Mouse (Mus musculus): Measurements from ENCODE around the gene Psen2. TPM values are rescaled to one million over a fixed set of nuclear protein-coding genes. Genes with fewer than 3 reads are reported as not detected.

Gene Psen2
- polyA plus RNA-seq, 1 experiment from 2014 or later, result 15.1 TPM

DNA sequence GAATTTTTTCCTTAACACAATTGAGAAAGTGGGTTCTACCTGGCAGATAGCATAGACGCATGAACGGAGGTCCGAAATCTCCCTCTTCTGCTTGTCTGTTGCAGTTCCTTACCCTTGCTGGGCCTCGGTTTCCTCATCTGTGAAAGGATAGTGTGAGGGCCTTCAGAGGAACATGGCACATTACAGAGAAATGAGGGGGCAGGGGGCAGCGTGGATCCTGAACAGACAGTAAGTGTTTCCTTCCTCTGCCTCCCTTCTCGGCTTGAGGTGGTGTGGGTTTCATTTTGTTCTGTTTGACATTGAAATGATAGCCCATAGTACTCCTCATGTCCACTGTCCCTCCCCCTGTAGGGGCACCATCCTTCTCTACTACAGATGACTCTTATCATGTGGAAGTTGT is 5.8 kb downstream of the Psen2 start:
- no peak for ATAC-seq (ENCODE audit: insufficient number of reproducible peaks, low FRiP score)
- WGBS, result 90% methylated on average over 6 of the region's 6 CpGs
- Histone ChIP-seq H3K4me1 (replicated peaks) (peaks cover 28% of the 10 kb centered on the region), H3K27me3 (replicated peaks) (peaks cover 5% of the 10 kb centered on the region), H3K9ac (no peak overlapping the region), H3K9me3 (replicated peaks) (no peaks in the 10 kb centered on the region), H3K36me3 (no peaks in the 10 kb centered on the region), H3K27ac (ENCODE audit: poor library complexity, severe bottlenecking) (no peak overlapping the region), H3K4me3 (no peak overlapping the region), H3K4me2 (no peak overlapping the region)

DNA sequence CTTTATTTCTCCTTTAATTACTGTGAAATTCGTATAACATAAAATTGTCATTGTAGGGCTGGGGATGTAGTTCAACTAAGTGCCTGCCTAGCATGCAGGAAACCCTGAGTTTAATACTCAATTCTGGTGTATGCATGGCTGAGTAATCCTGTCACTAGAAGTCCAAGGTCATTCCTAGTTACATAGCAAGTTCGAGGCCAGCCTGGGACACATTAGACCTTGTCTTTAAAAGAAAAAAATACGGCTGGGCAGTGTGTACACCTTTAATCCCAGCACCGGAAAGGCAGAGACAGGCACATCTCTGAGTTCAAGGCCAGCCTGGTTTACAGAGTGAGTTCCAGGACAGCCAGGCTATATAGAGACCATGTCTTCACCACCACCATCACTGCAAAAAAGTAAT is 6.4 kb downstream of the Psen2 start:
- Histone ChIP-seq H3K9me3 (replicated peaks) (no peaks in the 10 kb centered on the region), H3K4me2 (peak overlapping the region; percentile 89), H3K27me3 (replicated peaks) (peaks cover 4% of the 10 kb centered on the region; the same call in 1 of the 2 replicates), H3K4me1 (replicated peaks) (peaks cover 24% of the 10 kb centered on the region), H3K27ac (ENCODE audit: poor library complexity, severe bottlenecking) (no peak overlapping the region), H3K4me3 (peak overlapping the region; percentile 80), H3K9ac (no peak overlapping the region), H3K36me3 (no peaks in the 10 kb centered on the region)
- WGBS, result 57% methylated on average over 4 of the region's 4 CpGs
- no peak for ATAC-seq (ENCODE audit: insufficient number of reproducible peaks, low FRiP score)

DNA sequence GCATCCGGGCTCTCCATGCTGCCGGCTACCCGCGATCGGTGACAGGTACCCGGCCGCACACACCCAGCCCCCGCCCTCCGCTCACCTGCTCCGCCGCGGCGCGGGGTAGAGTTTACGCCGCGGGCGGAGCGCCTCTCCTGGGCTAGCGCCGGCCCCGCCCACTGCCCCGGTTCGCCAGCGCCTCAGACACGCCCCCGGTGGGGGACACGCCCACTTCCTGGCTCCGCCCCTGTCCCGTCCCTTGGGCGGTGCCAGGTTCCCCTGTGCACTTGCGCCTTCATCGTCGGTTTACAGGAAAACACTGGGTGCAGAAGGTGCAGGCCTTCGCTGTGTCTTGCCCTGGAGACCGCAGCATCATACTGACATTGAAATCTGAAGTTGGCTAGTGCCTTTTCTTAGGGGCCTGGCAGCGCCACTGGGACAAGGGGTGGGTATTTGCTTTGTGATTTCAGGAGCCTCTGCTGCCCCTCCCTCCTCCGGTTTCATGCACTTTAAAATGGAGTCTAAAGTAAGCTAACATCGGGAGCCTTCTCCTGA is 7.0 kb downstream of the Psen2 start:
- H3K36me3 ChIP-seq, result no peaks in the 10 kb centered on the region
- H3K27me3 ChIP-seq (replicated peaks), result peaks cover 1% of the 10 kb centered on the region; the same call in 1 of the 2 replicates
- H3K4me3 ChIP-seq, result peak overlapping the region; percentile 80
- peak overlapping the region; percentile 86 for H3K9ac ChIP-seq
- H3K4me1 ChIP-seq (replicated peaks), result peaks cover 28% of the 10 kb centered on the region
- no peaks in the 10 kb centered on the region for H3K9me3 ChIP-seq (replicated peaks)
- WGBS, result 0% methylated on average over 39 of the region's 39 CpGs
- H3K27ac ChIP-seq (ENCODE audit: poor library complexity, severe bottlenecking), result peak overlapping the region; percentile 68
- peak overlapping the region; percentile 89 for H3K4me2 ChIP-seq
- ATAC-seq (ENCODE audit: insufficient number of reproducible peaks, low FRiP score), result peak; percentile 98

DNA sequence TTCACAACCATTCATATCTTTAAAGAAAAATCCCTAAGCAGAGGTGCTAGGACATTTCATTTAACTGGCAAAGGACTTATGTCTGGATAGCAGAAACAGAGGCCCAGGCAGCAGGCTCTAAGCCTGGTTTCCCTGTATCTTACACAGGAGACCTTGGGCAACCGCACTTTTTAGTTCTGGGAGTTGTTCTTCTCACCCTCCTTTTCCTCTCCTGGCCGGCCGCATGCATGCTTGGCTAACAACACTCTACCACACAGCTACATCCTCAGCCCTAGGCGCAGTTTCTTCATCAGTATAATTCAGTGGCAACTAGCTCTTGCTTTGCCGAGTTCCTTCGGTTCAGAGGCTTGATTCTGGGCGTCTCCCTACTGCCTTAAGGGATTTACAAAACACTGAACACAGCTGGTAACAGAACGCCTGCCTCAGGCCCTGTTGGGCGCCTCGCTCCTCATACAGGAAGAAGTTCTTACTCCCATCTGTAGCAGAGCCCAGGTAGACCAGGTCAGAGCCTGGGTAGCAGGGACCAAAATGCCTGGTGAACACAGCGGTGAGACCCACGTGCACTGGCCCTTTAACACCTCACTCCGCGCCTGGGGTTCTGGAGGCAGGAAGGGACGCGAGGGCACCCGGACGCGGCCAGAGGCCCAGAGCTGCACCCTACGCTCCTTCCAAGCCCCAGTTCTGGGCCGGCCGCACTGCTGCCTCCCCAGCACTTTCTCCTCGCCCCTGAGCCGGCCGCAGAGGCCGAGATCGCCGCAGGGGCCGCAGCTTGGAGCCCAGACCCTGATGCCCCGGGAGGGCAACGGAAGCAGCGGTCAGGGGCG is 7.7 kb downstream of the Psen2 start:
- Histone ChIP-seq H3K4me2 (peak overlapping the region; percentile 89), H3K4me3 (peak overlapping the region; percentile 80), H3K9ac (peak overlapping the region; percentile 86), H3K4me1 (replicated peaks) (peaks cover 35% of the 10 kb centered on the region), H3K9me3 (replicated peaks) (no peaks in the 10 kb centered on the region), H3K36me3 (no peaks in the 10 kb centered on the region), H3K27ac (ENCODE audit: poor library complexity, severe bottlenecking) (peak overlapping the region; percentile 68), H3K27me3 (replicated peaks) (no peaks in the 10 kb centered on the region)
- peak; percentile 40 for ATAC-seq (ENCODE audit: insufficient number of reproducible peaks, low FRiP score)
- WGBS, result 3% methylated on average over 33 of the region's 33 CpGs

DNA sequence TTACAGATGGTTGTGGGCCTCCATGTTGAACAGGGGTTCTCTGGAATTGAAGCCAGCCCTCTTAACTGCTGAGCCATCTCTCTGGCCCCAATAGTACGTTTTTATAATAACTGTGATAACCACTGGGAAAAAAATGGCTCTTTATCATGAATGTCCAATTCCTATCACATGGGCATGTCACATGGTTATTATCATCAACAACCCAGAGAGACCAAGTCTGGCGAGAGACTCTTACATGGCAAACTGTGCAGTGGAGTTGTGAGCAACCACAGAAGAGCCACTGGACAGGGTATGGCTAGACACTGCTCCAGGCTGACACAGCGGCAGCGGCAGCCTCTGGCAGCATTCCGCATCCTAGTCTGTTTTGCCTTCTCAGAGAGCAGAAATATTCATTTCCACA is 8.9 kb downstream of the Psen2 start:
- no peak overlapping the region for H3K27ac ChIP-seq (ENCODE audit: poor library complexity, severe bottlenecking)
- no peak overlapping the region for H3K4me3 ChIP-seq
- H3K36me3 ChIP-seq, result no peaks in the 10 kb centered on the region
- no peak overlapping the region for H3K9ac ChIP-seq
- H3K9me3 ChIP-seq (replicated peaks), result no peaks in the 10 kb centered on the region
- no peak for ATAC-seq (ENCODE audit: insufficient number of reproducible peaks, low FRiP score)
- no peaks in the 10 kb centered on the region for H3K27me3 ChIP-seq (replicated peaks)
- H3K4me1 ChIP-seq (replicated peaks), result peaks cover 40% of the 10 kb centered on the region
- peak overlapping the region; percentile 89; the same call in 1 of the 2 replicates for H3K4me2 ChIP-seq
- WGBS, result 80% methylated on average over 5 of the region's 5 CpGs

DNA sequence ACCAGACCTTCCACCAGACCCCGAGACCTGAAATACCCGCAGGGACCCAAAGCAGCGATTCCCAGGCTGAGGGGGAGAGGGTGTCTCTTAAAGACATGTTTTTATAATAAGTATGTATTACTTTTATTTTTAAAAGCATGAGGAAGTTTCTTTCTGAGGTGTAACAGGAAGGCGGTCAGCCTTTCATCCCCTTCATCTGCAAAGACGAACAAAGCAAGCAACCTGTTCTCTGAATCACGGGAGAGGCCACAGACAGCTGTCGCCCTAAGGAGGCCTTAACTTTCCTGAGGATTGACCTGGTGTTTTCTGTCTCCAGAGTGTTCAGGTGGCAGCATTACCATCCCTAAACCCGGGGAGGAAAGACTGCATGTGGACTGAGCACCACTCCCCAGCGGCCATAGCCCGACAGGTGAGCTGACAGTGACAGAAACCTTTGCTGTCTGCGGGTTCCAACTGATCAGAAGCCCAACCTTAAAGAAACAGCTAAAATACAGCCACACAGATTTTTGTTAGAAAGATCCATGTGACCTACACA is 10.5 kb downstream of the Psen2 start:
- 76% methylated on average over 11 of the region's 11 CpGs for WGBS
- Histone ChIP-seq H3K9me3 (replicated peaks) (no peaks in the 10 kb centered on the region), H3K27ac (ENCODE audit: poor library complexity, severe bottlenecking) (no peak overlapping the region), H3K4me1 (replicated peaks) (peaks cover 54% of the 10 kb centered on the region), H3K4me2 (no peak overlapping the region), H3K36me3 (no peaks in the 10 kb centered on the region), H3K4me3 (no peak overlapping the region), H3K9ac (no peak overlapping the region), H3K27me3 (replicated peaks) (no peaks in the 10 kb centered on the region)
- ATAC-seq (ENCODE audit: insufficient number of reproducible peaks, low FRiP score), result no peak

DNA sequence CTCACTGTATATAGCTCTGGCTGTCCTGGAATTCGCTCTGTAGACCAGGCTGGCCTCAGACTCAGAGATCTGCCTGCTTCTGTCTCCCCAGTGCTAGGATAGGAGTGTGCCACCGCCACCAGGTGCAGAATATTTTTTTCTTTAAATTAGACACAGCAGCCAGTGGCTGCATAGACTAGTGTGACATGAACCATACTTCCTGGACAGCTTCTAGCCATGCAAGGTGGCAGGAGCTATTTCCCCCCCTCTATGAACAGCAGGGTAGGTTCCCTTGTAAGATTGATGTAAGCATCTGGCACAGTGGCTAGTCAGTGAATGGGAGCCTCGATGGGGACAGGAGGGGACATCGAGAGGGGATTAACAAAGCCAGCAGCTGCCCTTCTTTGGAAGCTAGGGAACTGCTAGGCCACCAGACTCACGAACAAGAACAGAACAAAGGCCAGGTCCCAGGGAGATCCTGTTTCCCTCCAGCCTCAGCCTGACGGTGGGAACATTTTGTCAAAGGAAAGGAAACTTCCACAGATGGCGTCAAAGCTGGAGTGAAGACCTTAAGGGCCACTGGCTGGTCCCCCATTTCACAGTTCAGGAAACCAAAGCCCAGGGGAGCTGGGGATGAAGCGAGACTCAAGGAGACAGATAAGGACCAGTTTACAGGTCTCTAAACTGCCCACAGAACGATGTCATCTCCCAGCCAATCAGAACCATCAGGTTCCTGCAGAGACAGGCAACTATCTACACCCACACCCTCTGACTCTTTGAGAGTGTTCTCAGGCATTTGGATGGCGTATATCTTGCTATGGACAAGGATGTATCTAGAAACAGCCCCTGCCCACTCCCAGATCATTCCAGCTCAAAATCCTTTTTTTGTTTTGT is 11.8 kb downstream of the Psen2 start:
- Histone ChIP-seq H3K4me2 (no peak overlapping the region), H3K4me3 (no peak overlapping the region), H3K27ac (ENCODE audit: poor library complexity, severe bottlenecking) (no peak overlapping the region), H3K9ac (no peak overlapping the region), H3K36me3 (no peaks in the 10 kb centered on the region), H3K27me3 (replicated peaks) (no peaks in the 10 kb centered on the region), H3K4me1 (replicated peaks) (peaks cover 67% of the 10 kb centered on the region), H3K9me3 (replicated peaks) (no peaks in the 10 kb centered on the region)
- WGBS, result 48% methylated on average over 10 of the region's 10 CpGs
- ATAC-seq (ENCODE audit: insufficient number of reproducible peaks, low FRiP score), result no peak

DNA sequence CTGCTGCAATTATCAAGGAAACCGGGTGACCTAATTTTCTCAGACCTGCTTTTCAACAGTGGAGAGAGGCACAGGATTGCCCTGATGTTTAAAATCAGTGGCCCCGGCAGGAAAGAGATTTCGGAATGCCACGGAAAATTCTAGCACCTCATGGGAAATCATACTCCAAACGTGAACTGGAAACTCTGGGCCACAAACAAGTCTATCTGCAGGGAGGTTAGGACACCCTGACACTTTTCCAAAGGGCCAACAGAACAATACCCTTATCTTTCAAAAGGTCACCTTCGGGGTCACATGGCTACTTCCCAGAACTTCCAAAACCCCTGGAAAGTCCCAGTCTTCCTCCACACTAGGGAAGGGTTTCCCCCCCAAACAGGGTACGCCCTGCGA is 12.8 kb downstream of the Psen2 start:
- H3K27me3 ChIP-seq (replicated peaks), result no peaks in the 10 kb centered on the region
- ATAC-seq (ENCODE audit: insufficient number of reproducible peaks, low FRiP score), result peak; percentile 46; the same call in 1 of the 2 replicates
- peaks cover 74% of the 10 kb centered on the region for H3K4me1 ChIP-seq (replicated peaks)
- H3K4me2 ChIP-seq, result peak overlapping the region; percentile 43
- peak overlapping the region; percentile 61 for H3K27ac ChIP-seq (ENCODE audit: poor library complexity, severe bottlenecking)
- 39% methylated on average over 8 of the region's 8 CpGs for WGBS
- H3K9ac ChIP-seq, result 0 out of 2 replicates have a peak overlapping the region, but pooled peaks have one; percentile 8
- H3K36me3 ChIP-seq, result no peaks in the 10 kb centered on the region
- H3K9me3 ChIP-seq (replicated peaks), result no peaks in the 10 kb centered on the region
- H3K4me3 ChIP-seq, result no peak overlapping the region

DNA sequence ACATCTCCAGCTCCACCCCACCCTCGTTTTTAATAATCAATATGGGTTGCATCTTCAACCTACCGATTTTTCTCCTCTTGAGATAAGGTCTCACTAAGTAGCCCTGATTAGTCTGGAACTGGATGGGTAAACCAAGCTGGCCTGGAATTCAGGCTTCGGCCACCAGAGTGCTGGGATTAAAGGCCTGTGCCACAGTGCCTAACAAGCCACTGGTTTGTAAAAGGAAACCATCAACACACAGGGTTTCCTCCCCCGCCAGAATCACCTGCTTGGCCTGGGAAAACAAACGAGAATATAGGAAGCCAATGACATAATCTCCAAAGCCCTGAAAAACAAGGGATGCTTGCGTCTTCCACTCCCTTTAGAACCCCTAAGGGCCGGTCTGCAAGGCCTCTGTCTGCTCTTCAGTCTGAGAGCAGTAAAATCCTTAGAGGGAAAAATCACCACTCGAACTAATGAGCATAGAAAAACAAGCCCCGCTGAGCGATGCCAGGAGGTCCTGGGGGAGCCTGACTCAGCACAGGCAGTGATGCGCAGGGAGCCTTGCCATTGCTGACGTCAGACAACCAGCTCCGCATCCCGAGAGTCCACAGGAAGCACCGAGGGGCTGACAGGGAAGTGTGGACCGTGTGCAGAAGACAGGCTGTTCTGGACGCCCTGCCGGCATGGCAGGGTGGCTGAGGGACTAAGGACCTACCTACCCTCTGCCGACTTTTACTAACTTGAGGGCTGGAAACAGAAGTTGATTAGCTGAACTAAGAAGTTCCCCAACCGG is 13.4 kb downstream of the Psen2 start:
- Histone ChIP-seq H3K27me3 (replicated peaks) (no peaks in the 10 kb centered on the region), H3K9ac (peak overlapping the region; percentile 8; the same call in 1 of the 2 replicates), H3K4me2 (peak overlapping the region; percentile 43), H3K36me3 (0 out of 2 replicates have a peak, but pooled peaks cover 2% of the 10 kb centered on the region), H3K9me3 (replicated peaks) (no peaks in the 10 kb centered on the region), H3K27ac (ENCODE audit: poor library complexity, severe bottlenecking) (peak overlapping the region; percentile 61), H3K4me3 (no peak overlapping the region), H3K4me1 (replicated peaks) (peaks cover 68% of the 10 kb centered on the region)
- ATAC-seq (ENCODE audit: insufficient number of reproducible peaks, low FRiP score), result peak; percentile 74
- 12% methylated on average over 20 of the region's 20 CpGs for WGBS

DNA sequence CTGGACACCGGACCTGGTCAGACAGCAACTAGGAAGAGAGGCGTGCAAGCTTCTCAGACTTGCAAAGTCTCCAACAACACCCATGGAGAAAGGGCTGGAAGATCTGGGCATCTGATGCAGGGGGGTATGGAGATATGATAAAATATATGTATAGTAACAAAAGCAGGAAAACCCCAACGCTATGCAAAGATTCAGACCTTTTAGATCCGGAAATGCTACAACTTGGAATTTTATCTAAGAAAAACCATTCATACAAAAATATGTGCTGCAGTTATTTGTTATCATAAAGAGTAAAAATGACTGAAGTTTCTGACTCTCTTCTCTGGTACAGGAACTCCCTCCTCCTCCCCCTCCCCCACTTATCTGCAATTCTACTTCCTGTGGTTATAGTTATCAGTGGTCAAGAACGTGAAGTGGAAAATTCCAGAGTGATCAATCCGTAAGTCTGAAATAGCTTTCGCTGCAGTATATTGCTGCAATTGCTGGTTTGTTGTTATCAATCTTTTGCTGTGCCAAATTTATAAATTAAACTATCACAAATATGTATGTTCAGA is 14.6 kb downstream of the Psen2 start:
- H3K4me2 ChIP-seq, result no peak overlapping the region
- no peak overlapping the region for H3K4me3 ChIP-seq
- WGBS, result 32% methylated on average over 7 of the region's 7 CpGs
- peaks cover 61% of the 10 kb centered on the region for H3K4me1 ChIP-seq (replicated peaks)
- H3K27me3 ChIP-seq (replicated peaks), result no peaks in the 10 kb centered on the region
- H3K36me3 ChIP-seq, result peaks cover 7% of the 10 kb centered on the region
- ATAC-seq (ENCODE audit: insufficient number of reproducible peaks, low FRiP score), result no peak
- peak overlapping the region; percentile 67 for H3K27ac ChIP-seq (ENCODE audit: poor library complexity, severe bottlenecking)
- no peaks in the 10 kb centered on the region for H3K9me3 ChIP-seq (replicated peaks)
- no peak overlapping the region for H3K9ac ChIP-seq
